Mouse (Mus musculus) intestine, embryonic 16.5 days (tissue): ENCODE measurements at regions not wholly inside any gene's neighbourhood (a gene's known extent, or its start where the extent isn't known, plus 50 kb on each side); places are given as distances from the start of the nearest gene placed in this dataset.

Source experiments
- ATAC-seq: fragments of 200-750 bp; cut with Nextera tagmentation; 2 replicates; pipeline ENCODE4 v1.8.0; 2017; ENCODE audit warnings: moderate TSS enrichment, moderate library complexity
- H3K27ac ChIP-seq: fragments of 300-500 bp; sonication (generic); 2 replicates; pipeline ENCODE4 v1.5.1; 2014; ENCODE audit warnings: mild to moderate bottlenecking, low read length
- H3K27me3 ChIP-seq: fragments of 300-500 bp; sonication (generic); replicated peaks from 2 replicates; pipeline ENCODE4 v1.6.1; 2014; ENCODE audit warnings: low read length, control low read depth, mixed read lengths; ENCODE audit not compliant: control insufficient read depth, insufficient read depth
- H3K36me3 ChIP-seq: fragments of 300-500 bp; sonication (generic); 2 replicates; pipeline ENCODE4 v1.6.1; 2014; ENCODE audit warnings: low read length, control low read depth; ENCODE audit not compliant: control insufficient read depth, insufficient read depth
- H3K4me1 ChIP-seq: fragments of 300-500 bp; sonication (generic); 2 replicates; pipeline ENCODE4 v1.6.1; 2014; ENCODE audit warnings: low read length, control low read depth, mixed read lengths; ENCODE audit not compliant: control insufficient read depth, insufficient read depth
- H3K4me2 ChIP-seq: fragments of 300-500 bp; sonication (generic); 2 replicates; pipeline ENCODE4 v1.6.1; 2014; ENCODE audit warnings: low read depth, low read length, control low read depth
- H3K4me3 ChIP-seq: fragments of 300-500 bp; sonication (generic); 2 replicates; pipeline ENCODE4 v1.5.1; 2014; ENCODE audit warnings: mild to moderate bottlenecking, low read length
- H3K9ac ChIP-seq: fragments of 300-500 bp; sonication (generic); 2 replicates; pipeline ENCODE4 v1.6.1; 2014; ENCODE audit warnings: low read depth, low read length
- H3K9me3 ChIP-seq: fragments of 300-500 bp; sonication (generic); 2 replicates; pipeline ENCODE4 v1.6.1; 2016; ENCODE audit warnings: low read length, control low read depth; ENCODE audit not compliant: control insufficient read depth
- WGBS: fragments of 180-500 bp; shearing (Covaris S2); extraction: QIAGEN DNeasy Blood & Tissue Kit; methylation state at CpG from one replicate; pipeline ENCODE4 v1.1.7; 2014; 5-methylcytosine and 5-hydroxymethylcytosine counted together

DNA sequence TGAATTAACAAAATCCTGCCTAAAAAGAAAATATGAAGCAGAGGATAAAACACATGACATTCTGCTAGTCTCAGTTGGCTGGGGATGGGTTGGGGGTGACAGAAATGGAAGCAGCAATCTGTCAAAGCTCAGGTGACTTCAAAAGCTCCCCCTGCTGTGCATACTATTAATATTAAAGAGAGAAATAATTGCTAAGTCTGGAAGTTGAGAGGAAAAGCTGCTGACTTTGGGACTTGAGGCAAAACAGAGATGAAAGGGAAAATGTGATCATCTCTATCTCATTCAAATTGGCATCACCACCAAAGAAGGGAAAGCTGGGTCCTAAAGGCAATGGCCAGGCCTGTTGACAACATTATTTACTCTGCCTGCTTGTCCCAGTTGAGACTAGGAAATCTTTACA lies 90.8 kb downstream of the Rpe65 start:
- no peak for ATAC-seq
- Histone ChIP-seq H3K9ac (no peak overlapping the region), H3K27ac (no peak overlapping the region)

DNA sequence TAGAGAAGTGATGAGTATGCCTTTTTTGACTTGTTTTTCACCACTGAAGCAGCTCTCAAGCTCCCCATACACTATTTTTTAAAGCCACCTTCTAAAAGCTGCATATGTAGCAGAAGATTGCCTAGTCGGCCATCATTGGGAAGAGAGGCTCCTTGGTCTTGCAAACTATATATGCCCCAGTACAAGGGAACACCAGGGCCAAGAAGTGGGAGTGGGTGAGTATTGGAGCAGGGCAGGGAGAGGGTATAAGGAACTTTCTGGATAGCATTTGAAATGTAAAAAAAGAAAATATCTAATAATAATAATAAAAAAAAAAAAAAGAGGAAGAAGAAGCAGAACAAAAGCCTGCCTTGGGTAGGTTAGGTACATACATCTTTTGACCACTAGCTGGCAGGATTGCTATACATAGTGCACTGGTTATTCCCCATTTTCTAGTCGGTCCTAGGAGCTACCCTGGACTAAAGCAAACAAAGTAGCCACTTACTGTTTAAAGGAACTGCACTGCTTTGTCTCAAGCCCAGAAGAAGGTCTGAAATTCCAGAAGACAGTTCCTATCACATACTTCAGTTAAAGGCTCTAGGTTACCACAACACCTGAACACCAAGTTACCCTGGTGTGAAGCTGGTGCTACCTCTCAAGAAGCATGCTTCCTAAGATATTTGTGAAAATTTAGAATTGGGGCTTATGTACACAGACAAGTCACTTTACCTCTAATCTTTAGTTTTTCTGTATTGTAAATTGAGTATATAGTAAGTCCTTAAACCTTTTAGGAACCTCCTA lies 114.9 kb upstream of the Wls start:
- Histone ChIP-seq H3K4me3 (no peak overlapping the region), H3K27ac (no peak overlapping the region), H3K4me1 (no peaks in the 10 kb centered on the region), H3K9ac (no peak overlapping the region), H3K36me3 (no peaks in the 10 kb centered on the region), H3K9me3 (no peaks in the 10 kb centered on the region), H3K27me3 (no peaks in the 10 kb centered on the region), H3K4me2 (no peak overlapping the region)
- ATAC-seq: peak; percentile 78; the same call in 1 of the 2 replicates
- 37% methylated on average over 2 of the region's 2 CpGs for WGBS

More for the DNA sequence above, 90.8 kb downstream of the Rpe65 start:
- no peaks in the 10 kb centered on the region for H3K36me3 ChIP-seq
- no peaks in the 10 kb centered on the region for H3K9me3 ChIP-seq
- H3K27me3 ChIP-seq: no peaks in the 10 kb centered on the region
- no peaks in the 10 kb centered on the region for H3K4me1 ChIP-seq
- no peak overlapping the region for H3K4me3 ChIP-seq
- H3K4me2 ChIP-seq: no peak overlapping the region

DNA sequence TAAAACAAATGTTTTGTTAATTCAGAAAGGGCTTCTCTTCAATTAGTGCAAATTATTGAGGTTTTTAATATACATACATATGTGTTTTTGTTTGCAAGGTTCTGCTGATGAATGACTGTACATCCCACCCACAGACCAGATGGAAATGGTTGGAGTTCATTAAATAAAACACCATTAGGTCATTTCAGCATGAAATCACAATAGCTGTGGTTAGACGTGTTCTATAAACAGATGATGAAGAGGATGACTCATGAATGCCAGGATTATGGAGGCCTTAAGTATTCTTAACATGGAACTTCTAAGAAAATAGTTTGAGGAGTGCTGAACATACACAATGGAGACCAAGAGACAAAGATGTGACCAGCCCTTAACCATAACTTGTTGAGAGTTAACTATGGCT lies 107.3 kb upstream of the Wls start:
- H3K4me2 ChIP-seq: no peak overlapping the region
- no peak for ATAC-seq
- no peaks in the 10 kb centered on the region for H3K4me1 ChIP-seq
- no peak overlapping the region for H3K9ac ChIP-seq
- H3K27ac ChIP-seq: no peak overlapping the region
- no peak overlapping the region for H3K4me3 ChIP-seq
- no peaks in the 10 kb centered on the region for H3K36me3 ChIP-seq
- WGBS: 79% methylated on average over 1 of the region's 1 CpGs
- H3K9me3 ChIP-seq: no peaks in the 10 kb centered on the region
- H3K27me3 ChIP-seq: no peaks in the 10 kb centered on the region

DNA sequence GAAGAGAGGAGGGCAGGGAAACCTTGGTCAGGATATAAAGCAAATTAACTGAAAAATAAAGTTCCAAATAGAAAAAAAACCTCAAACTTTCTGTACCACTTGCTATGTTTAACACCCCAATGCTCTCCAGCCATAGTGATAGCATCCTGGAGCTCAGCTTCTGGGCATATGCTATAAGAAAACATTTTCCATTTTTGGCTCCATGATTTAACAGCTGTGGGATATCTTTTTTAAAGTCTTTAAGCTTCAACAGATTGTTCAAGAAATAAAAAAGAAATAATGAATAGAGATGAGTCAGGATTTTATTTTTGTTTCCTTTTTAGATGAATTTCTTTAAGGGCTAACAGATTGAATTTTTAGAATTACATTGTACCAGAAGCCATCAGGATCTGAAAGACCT lies 106.3 kb upstream of the Wls start:
- no peaks in the 10 kb centered on the region for H3K4me1 ChIP-seq
- no peak overlapping the region for H3K4me2 ChIP-seq
- H3K36me3 ChIP-seq: no peaks in the 10 kb centered on the region
- H3K9me3 ChIP-seq: no peaks in the 10 kb centered on the region
- H3K27ac ChIP-seq: no peak overlapping the region
- ATAC-seq: no peak
- H3K4me3 ChIP-seq: no peak overlapping the region
- no peak overlapping the region for H3K9ac ChIP-seq
- no peaks in the 10 kb centered on the region for H3K27me3 ChIP-seq

DNA sequence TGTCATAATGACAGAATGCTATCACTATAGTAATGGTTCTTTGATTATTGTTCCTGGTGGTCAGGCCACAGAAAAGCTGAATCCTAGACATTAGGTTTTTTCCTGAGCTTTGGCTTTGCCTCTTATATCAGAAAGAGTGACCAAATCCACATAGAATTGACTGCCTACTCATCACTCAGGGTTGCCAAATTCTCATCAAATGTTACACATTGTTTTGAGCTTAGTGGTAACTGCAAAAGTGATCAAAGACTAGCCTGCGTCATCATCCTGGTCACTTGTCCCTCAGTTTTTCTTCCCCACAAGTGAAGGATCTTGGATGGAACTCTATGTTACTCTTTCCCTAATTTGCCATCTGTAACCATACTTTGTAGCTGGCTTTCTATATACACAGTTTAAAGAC lies 104.9 kb upstream of the Wls start:
- Histone ChIP-seq H3K9ac (no peak overlapping the region), H3K4me3 (no peak overlapping the region), H3K4me1 (no peaks in the 10 kb centered on the region), H3K27ac (no peak overlapping the region), H3K9me3 (no peaks in the 10 kb centered on the region), H3K27me3 (no peaks in the 10 kb centered on the region), H3K4me2 (no peak overlapping the region), H3K36me3 (no peaks in the 10 kb centered on the region)
- 91% methylated on average over 1 of the region's 1 CpGs for WGBS
- ATAC-seq: no peak

DNA sequence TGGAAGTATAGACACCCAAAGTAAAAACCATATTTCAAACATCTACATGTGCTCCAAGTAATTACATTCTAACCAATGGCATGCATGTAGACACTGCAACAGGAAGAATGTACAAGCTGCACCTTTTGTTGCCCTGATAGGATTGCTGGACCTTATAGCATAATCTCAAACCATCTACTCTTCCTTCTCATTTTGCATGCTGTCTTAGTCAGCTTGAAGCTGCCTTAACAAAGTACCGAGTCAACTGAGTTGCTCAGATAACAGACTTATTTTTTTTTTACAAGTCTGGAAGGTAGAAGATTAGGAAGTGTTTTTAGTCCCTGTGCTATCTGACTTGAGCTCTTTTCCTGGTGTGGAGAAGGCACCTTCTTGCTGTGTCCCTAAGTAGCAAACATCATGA lies 103.4 kb upstream of the Wls start:
- Histone ChIP-seq H3K9ac (no peak overlapping the region), H3K4me2 (no peak overlapping the region), H3K27ac (no peak overlapping the region), H3K4me1 (no peaks in the 10 kb centered on the region), H3K9me3 (no peaks in the 10 kb centered on the region), H3K36me3 (no peaks in the 10 kb centered on the region), H3K4me3 (no peak overlapping the region), H3K27me3 (no peaks in the 10 kb centered on the region)
- 49% methylated on average over 1 of the region's 1 CpGs for WGBS
- no peak for ATAC-seq

DNA sequence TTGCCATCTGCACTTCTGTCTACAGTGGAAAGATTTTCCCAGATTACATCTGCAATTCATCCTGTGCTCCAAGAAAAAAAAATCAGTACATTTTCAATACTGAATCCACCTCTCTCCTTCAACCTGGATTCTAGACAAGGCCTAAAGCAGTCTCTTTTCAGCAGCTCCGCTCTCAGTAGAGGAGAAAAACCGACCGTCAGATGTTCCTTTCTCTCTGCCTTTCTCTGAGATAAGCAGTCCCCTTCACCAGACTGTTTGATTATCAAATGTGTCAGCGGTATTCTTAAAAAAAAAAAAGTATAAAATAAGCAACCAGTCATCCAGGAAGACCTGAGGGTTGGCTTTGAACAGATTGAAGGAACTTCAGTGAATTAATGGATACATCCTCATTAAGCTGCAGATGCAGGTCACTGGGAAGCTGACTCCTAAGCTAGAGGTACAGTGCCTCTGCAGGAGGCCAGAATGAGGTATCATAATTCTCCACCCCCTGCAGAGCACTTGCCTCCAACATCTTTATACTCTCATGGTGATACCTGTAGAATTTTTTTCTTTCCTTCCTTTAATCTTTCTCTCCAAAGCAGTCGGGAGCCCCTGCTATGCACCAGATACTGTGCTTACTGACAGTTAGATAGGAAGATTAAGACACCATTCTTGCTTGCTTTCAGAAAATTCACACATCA lies 98.7 kb upstream of the Wls start:
- Histone ChIP-seq H3K4me2 (no peak overlapping the region), H3K4me3 (no peak overlapping the region), H3K36me3 (no peaks in the 10 kb centered on the region), H3K4me1 (no peaks in the 10 kb centered on the region), H3K27me3 (no peaks in the 10 kb centered on the region), H3K9me3 (no peaks in the 10 kb centered on the region), H3K9ac (no peak overlapping the region), H3K27ac (no peak overlapping the region)
- no peak for ATAC-seq
- WGBS: 63% methylated on average over 5 of the region's 5 CpGs

DNA sequence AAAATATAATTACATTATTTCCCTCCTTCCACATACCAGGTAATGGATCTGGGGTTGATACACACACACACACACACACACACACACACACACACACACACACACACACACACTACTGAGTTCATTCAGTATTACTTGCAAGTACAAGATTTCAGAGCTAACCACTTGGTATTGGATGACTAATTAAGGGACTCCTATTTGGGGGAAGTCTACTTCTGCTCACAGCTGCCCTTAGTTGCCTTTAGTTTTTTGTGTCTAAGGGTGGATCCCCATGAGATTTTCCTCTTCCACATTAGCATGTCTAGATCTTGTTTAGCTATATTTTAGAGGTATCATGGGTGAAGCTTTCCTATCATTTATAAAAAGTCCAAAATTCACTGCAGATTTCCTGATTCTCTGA lies 97.7 kb upstream of the Wls start:
- Histone ChIP-seq H3K9ac (no peak overlapping the region), H3K4me3 (no peak overlapping the region), H3K4me2 (no peak overlapping the region), H3K27me3 (no peaks in the 10 kb centered on the region), H3K4me1 (no peaks in the 10 kb centered on the region), H3K36me3 (no peaks in the 10 kb centered on the region), H3K27ac (no peak overlapping the region), H3K9me3 (no peaks in the 10 kb centered on the region)
- ATAC-seq: no peak

DNA sequence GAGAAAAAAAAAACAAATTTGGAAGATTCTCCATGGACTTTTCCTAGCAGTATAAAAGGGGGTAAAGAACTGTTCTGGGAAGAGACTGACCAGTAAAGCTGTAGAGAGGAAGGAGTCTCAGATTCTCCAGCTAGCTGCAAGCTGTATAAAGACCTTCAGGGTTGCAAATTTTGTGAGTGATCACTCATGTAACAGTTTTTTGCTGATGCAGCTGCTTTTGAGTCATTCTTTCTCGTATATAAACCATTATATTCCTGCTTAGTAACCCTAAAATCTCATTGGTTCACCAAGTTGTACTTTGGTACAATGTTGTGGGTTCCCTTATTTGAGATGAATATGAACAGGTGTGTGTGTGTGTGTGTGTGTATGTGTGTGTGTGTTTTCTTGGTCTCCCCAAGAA lies 79.7 kb upstream of the Wls start:
- Histone ChIP-seq H3K27me3 (no peaks in the 10 kb centered on the region), H3K9ac (no peak overlapping the region), H3K9me3 (no peaks in the 10 kb centered on the region), H3K4me1 (no peaks in the 10 kb centered on the region), H3K27ac (no peak overlapping the region), H3K36me3 (no peaks in the 10 kb centered on the region), H3K4me2 (no peak overlapping the region), H3K4me3 (no peak overlapping the region)
- ATAC-seq: no peak
- 61% methylated on average over 1 of the region's 1 CpGs for WGBS

DNA sequence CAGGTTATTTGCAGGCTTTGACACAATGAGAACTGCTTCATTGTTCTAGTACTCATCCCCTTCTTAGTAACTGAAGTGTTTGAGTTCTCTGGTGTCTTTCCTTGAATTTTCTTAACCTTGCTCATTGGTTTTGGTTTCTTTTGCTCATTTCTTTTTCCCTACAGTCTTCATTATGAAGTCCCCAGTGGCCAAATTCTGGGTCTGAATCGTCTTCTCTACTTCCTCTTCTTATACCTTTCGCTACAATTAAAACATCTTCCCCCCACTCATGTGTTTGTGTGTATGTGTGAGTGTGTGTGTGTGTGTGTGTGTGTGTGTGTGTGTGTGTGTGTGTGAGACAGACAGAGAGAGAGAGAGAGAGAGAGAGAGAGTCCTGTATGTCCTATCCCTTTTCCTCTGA lies 79.2 kb upstream of the Wls start:
- H3K36me3 ChIP-seq: no peaks in the 10 kb centered on the region
- no peaks in the 10 kb centered on the region for H3K9me3 ChIP-seq
- H3K4me2 ChIP-seq: no peak overlapping the region
- no peak for ATAC-seq
- H3K27ac ChIP-seq: no peak overlapping the region
- no peak overlapping the region for H3K4me3 ChIP-seq
- 84% methylated on average over 2 of the region's 2 CpGs for WGBS
- H3K27me3 ChIP-seq: no peaks in the 10 kb centered on the region
- H3K4me1 ChIP-seq: no peaks in the 10 kb centered on the region
- no peak overlapping the region for H3K9ac ChIP-seq
